Mouse (Mus musculus) spleen, adult 2 months (tissue): Measurements from ENCODE around the gene Il18r1.

Source experiments
- CTCF ChIP-seq: fragments of 200-500 bp; IDR thresholded peaks from 2 replicates; pipeline ENCODE4 v1.5.1; 2011; ENCODE audit warnings: mild to moderate bottlenecking, inconsistent platforms; ENCODE audit not compliant: insufficient read depth, insufficient read length, insufficient replicate concordance; ENCODE audit errors: extremely low read depth
- POLR2A ChIP-seq: fragments of 200-500 bp; IDR thresholded peaks from 2 replicates; pipeline ENCODE4 v1.6.1; 2011; ENCODE audit warnings: low read depth, low read length, inconsistent platforms

- TF ChIP-seq CTCF: no peak
- TF ChIP-seq POLR2A: no peak
These were observed 10.3 kb downstream of the Il18r1 start for GRCm38 (mm10) chr1:40475697-40476096.
